ENCODE assay signal across 23 mouse cellular contexts in the genomic region with DNA sequence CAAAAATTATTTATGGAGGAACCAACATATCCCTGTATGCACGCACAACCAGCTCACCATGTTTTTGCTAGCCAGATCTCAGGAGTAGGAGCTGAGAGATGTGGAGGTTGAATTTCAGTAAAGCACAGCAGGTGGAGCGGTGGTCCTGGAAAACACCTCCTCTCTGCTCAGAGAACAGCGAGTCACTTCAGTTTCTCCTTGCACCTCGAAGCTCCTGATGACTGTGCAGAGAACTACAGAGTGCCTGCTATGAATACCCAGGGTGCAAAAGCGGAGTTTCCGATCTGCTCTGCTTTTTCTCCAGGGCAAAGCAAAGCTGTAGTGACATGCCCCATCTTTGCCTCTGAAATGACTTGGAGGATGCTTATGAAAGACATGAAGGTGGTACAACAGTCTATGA.
A peak's percentile ranks its signal among the peaks of the same experiment; 100 is the strongest.
DNase-seq lines count a peak whose midpoint lies in the region; ATAC-seq lines count a peak whose summit lies in the region.
"Had no signal": no experiment of that assay in that cellular context is flagged by ENCODE, and none has a peak within 500 bp of the region (broad histone marks: within the 10 kb centered on the region; RNA-seq: fewer than 3 reads in every experiment).

No protein-coding gene starts in this region.

- no peaks in the 10 kb centered on the region for H3K27me3 ChIP-seq in forebrain, embryonic 16.5 days (replicated peaks; ENCODE audit: control insufficient read depth, insufficient read depth, low read length)
- no peaks in the 10 kb centered on the region for H3K27me3 ChIP-seq in forebrain, embryonic 15.5 days
- no peaks in the 10 kb centered on the region for H3K27me3 ChIP-seq in limb, embryonic 11.5 days (ENCODE audit: control insufficient read depth, insufficient read depth, low read length)
- no peaks in the 10 kb centered on the region for H3K27me3 ChIP-seq in limb, embryonic 10.5 days (ENCODE audit: low read depth, poor library complexity, severe bottlenecking)
- H3K27me3 ChIP-seq in embryonic facial prominence, embryonic 15.5 days = no peaks in the 10 kb centered on the region
- no peaks in the 10 kb centered on the region for H3K27me3 ChIP-seq in liver, embryonic 11.5 days (replicated peaks; ENCODE audit: control insufficient read depth, insufficient read depth, low read length)
- H3K27me3 ChIP-seq: heart, embryonic 15.5 days; liver, embryonic 12.5 days; megakaryocyte, embryonic 14.5 days; midbrain, embryonic 13.5 days had no signal

- H3K36me3 ChIP-seq in forebrain, embryonic 16.5 days (ENCODE audit: control insufficient read depth, insufficient read depth) = no peaks in the 10 kb centered on the region
- no peaks in the 10 kb centered on the region for H3K36me3 ChIP-seq in forebrain, embryonic 15.5 days
- H3K36me3 ChIP-seq in limb, embryonic 11.5 days (ENCODE audit: control insufficient read depth, insufficient read depth, low read length) = no peaks in the 10 kb centered on the region
- H3K36me3 ChIP-seq in limb, embryonic 10.5 days = no peaks in the 10 kb centered on the region
- no peaks in the 10 kb centered on the region for H3K36me3 ChIP-seq in embryonic facial prominence, embryonic 15.5 days
- no peaks in the 10 kb centered on the region for H3K36me3 ChIP-seq in liver, embryonic 11.5 days (ENCODE audit: control insufficient read depth, insufficient read depth, low read length)
- H3K36me3 ChIP-seq: G1E; heart, embryonic 15.5 days; liver, embryonic 12.5 days; midbrain, embryonic 13.5 days had no signal

- H3K27ac ChIP-seq in forebrain, embryonic 16.5 days (ENCODE audit: low read length) = no peak overlapping the region
- H3K27ac ChIP-seq in forebrain, embryonic 15.5 days (replicated peaks) = no peak overlapping the region
- H3K27ac ChIP-seq in limb, embryonic 11.5 days (replicated peaks; ENCODE audit: low read depth, low read length) = no peak overlapping the region
- H3K27ac ChIP-seq in limb, embryonic 10.5 days = no peak overlapping the region
- peak overlapping the region; percentile 17; the same call in 1 of the 2 replicates for H3K27ac ChIP-seq in embryonic facial prominence, embryonic 15.5 days (replicated peaks)
- H3K27ac ChIP-seq in liver, embryonic 11.5 days (ENCODE audit: low read depth, low read length) = no peak overlapping the region
- H3K27ac ChIP-seq: heart, embryonic 15.5 days; hindbrain, embryonic 14.5 days; layer of hippocampus, adult 2 months; liver, embryonic 12.5 days; midbrain, embryonic 13.5 days; stomach, postnatal 0 days had no signal

- H3K4me1 ChIP-seq in forebrain, embryonic 16.5 days (replicated peaks; ENCODE audit: control insufficient read depth, insufficient read depth, low read length) = peaks cover 3% of the 10 kb centered on the region; the same call in 1 of the 2 replicates
- H3K4me1 ChIP-seq in forebrain, embryonic 15.5 days = peaks cover 12% of the 10 kb centered on the region
- no peaks in the 10 kb centered on the region for H3K4me1 ChIP-seq in limb, embryonic 11.5 days (ENCODE audit: control insufficient read depth, insufficient read depth, low read length)
- H3K4me1 ChIP-seq in limb, embryonic 10.5 days = no peaks in the 10 kb centered on the region
- no peaks in the 10 kb centered on the region for H3K4me1 ChIP-seq in embryonic facial prominence, embryonic 15.5 days
- H3K4me1 ChIP-seq in liver, embryonic 11.5 days (replicated peaks; ENCODE audit: control insufficient read depth, insufficient read depth, low read length) = no peaks in the 10 kb centered on the region
- H3K4me1 ChIP-seq: heart, embryonic 15.5 days; liver, embryonic 12.5 days; megakaryocyte, embryonic 14.5 days; midbrain, embryonic 13.5 days had no signal

- no peaks in the 10 kb centered on the region for H3K9me3 ChIP-seq in forebrain, embryonic 16.5 days (ENCODE audit: control insufficient read depth, low read length)
- no peaks in the 10 kb centered on the region for H3K9me3 ChIP-seq in forebrain, embryonic 15.5 days
- H3K9me3 ChIP-seq in limb, embryonic 11.5 days (ENCODE audit: control insufficient read depth, low read length) = no peaks in the 10 kb centered on the region
- no peaks in the 10 kb centered on the region for H3K9me3 ChIP-seq in limb, embryonic 10.5 days (replicated peaks)
- no peaks in the 10 kb centered on the region for H3K9me3 ChIP-seq in embryonic facial prominence, embryonic 15.5 days (replicated peaks)
- no peaks in the 10 kb centered on the region for H3K9me3 ChIP-seq in liver, embryonic 11.5 days (ENCODE audit: control insufficient read depth, low read length)
- H3K9me3 ChIP-seq: G1E; heart, embryonic 15.5 days; liver, embryonic 12.5 days; megakaryocyte, embryonic 14.5 days; midbrain, embryonic 13.5 days had no signal

- no peak overlapping the region for H3K4me3 ChIP-seq in forebrain, embryonic 16.5 days (replicated peaks; ENCODE audit: low read length)
- no peak overlapping the region for H3K4me3 ChIP-seq in forebrain, embryonic 15.5 days
- no peak overlapping the region for H3K4me3 ChIP-seq in limb, embryonic 11.5 days (ENCODE audit: low read depth, low read length)
- H3K4me3 ChIP-seq in limb, embryonic 10.5 days = no peak overlapping the region
- H3K4me3 ChIP-seq in embryonic facial prominence, embryonic 15.5 days (replicated peaks) = no peak overlapping the region
- no peak overlapping the region for H3K4me3 ChIP-seq in liver, embryonic 11.5 days (ENCODE audit: low read depth, low read length)
- H3K4me3 ChIP-seq: heart, embryonic 15.5 days; layer of hippocampus, adult 2 months; liver, embryonic 12.5 days; megakaryocyte, embryonic 14.5 days; midbrain, embryonic 13.5 days had no signal

- 63% methylated on average over 6 of the region's 6 CpGs for WGBS in forebrain, embryonic 16.5 days
- WGBS in forebrain, embryonic 15.5 days = 64% methylated on average over 6 of the region's 6 CpGs
- 77% methylated on average over 6 of the region's 6 CpGs for WGBS in limb, embryonic 11.5 days
- 80% methylated on average over 6 of the region's 6 CpGs for WGBS in limb, embryonic 10.5 days
- 50% methylated on average over 6 of the region's 6 CpGs for WGBS in embryonic facial prominence, embryonic 15.5 days
- 70% methylated on average over 6 of the region's 6 CpGs for WGBS in liver, embryonic 11.5 days

- peak; percentile 45 for ATAC-seq in forebrain, embryonic 16.5 days
- no peak for ATAC-seq in forebrain, embryonic 15.5 days (replicated peaks)
- no peak for ATAC-seq in limb, embryonic 11.5 days (ENCODE audit: insufficient number of reproducible peaks, low FRiP score, low TSS enrichment, low read depth)
- no peak for ATAC-seq in embryonic facial prominence, embryonic 15.5 days (ENCODE audit: insufficient number of reproducible peaks, low FRiP score, low TSS enrichment, low read depth)
- ATAC-seq in liver, embryonic 11.5 days (replicated peaks; ENCODE audit: low FRiP score) = no peak
- ATAC-seq: liver, embryonic 12.5 days; midbrain, embryonic 13.5 days; Patski had no signal

- no peak overlapping the region for H3K9ac ChIP-seq in forebrain, embryonic 16.5 days (replicated peaks; ENCODE audit: low read depth, low read length)
- no peak overlapping the region for H3K9ac ChIP-seq in forebrain, embryonic 15.5 days (replicated peaks)
- H3K9ac ChIP-seq in limb, embryonic 11.5 days (ENCODE audit: low read length) = no peak overlapping the region
- H3K9ac ChIP-seq in embryonic facial prominence, embryonic 15.5 days = no peak overlapping the region
- H3K9ac ChIP-seq in liver, embryonic 11.5 days (ENCODE audit: low read depth, low read length) = no peak overlapping the region
- H3K9ac ChIP-seq: heart, embryonic 15.5 days; hindbrain, embryonic 14.5 days; liver, embryonic 12.5 days; lung, embryonic 14.5 days; midbrain, embryonic 13.5 days had no signal

- DNase-seq in limb, embryonic 11.5 days (ENCODE audit: low spot score) = peak; percentile 17
- DNase-seq in limb, embryonic 10.5 days (ENCODE audit: low spot score) = no peak
- DNase-seq in right cerebral cortex, postnatal 25 days = peak; percentile 17
- no peak for DNase-seq in liver, embryonic 11.5 days (ENCODE audit: low spot score)
- DNase-seq in kidney, postnatal 25 days = no peak
- DNase-seq: adrenal gland, postnatal 36 days; heart, postnatal 36 days; kidney, adult 2 months; kidney, postnatal 10 days; lung, embryonic 14.5 days; lung, postnatal 36 days had no signal

- no peak overlapping the region for H3K4me2 ChIP-seq in forebrain, embryonic 16.5 days (ENCODE audit: low read length)
- H3K4me2 ChIP-seq in forebrain, embryonic 15.5 days (replicated peaks) = no peak overlapping the region
- no peak overlapping the region for H3K4me2 ChIP-seq in limb, embryonic 11.5 days (ENCODE audit: low read depth, severe bottlenecking)
- no peak overlapping the region for H3K4me2 ChIP-seq in embryonic facial prominence, embryonic 15.5 days (replicated peaks)
- no peak overlapping the region for H3K4me2 ChIP-seq in liver, embryonic 11.5 days
- H3K4me2 ChIP-seq: heart, embryonic 15.5 days; hindbrain, embryonic 14.5 days; liver, embryonic 12.5 days; lung, embryonic 14.5 days; midbrain, embryonic 13.5 days had no signal

Comparison
In these comparisons a context has a peak if more than half of its experiments do, and no peak if none do; other contexts are left out.
1. DNase-seq: peak in limb, embryonic 11.5 days (single experiment) and right cerebral cortex, postnatal 25 days (single experiment); none in limb, embryonic 10.5 days (single experiment), liver, embryonic 11.5 days (single experiment) and kidney, postnatal 25 days (0 of 2).